Mouse (Mus musculus): ENCODE measurements around the gene Cdkn2aip. TPM values are rescaled to one million over a fixed set of nuclear protein-coding genes. Genes with fewer than 3 reads are reported as not detected.

Cdkn2aip gene
- polyA plus RNA-seq, 1 experiment from 2014 or later = 45.4 TPM

DNA sequence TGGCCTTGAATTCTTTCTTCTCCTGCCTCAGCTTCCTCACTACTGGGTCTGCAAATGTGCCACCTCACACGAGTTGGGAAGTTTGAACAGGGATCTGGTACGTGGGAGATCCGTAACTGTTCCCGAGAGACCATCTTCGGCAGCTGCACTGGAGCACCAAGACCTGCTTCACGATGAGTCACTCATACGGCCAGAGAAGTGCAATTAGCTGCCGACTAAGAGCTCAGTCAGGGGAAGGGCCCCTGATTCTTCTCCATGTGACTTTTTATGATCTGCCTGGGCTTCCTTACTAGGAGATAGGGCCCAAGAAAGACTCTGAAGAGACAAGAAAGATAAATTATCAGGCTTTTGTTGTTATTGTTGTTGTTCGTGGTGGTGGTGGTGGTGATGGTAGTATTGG, 31.1 kb upstream of the Cdkn2aip start:
- no peaks in the 10 kb centered on the region for H3K36me3 ChIP-seq (ENCODE audit: control insufficient read depth, insufficient read depth, low read length)
- H3K27ac ChIP-seq (ENCODE audit: low read depth, low read length) = no peak overlapping the region
- DNase-seq (ENCODE audit: low spot score) (no peak), ATAC-seq (no peak)
- H3K4me1 ChIP-seq (ENCODE audit: control insufficient read depth, insufficient read depth, low read length) = no peaks in the 10 kb centered on the region
- H3K4me3 ChIP-seq (ENCODE audit: low read depth, low read length) = no peak overlapping the region
- no peak overlapping the region for H3K4me2 ChIP-seq (ENCODE audit: low read length)
- no peaks in the 10 kb centered on the region for H3K9me3 ChIP-seq (replicated peaks; ENCODE audit: control insufficient read depth, low read length)
- H3K9ac ChIP-seq (ENCODE audit: low read length) = no peak overlapping the region
- WGBS = 87% methylated on average over 9 of the region's 9 CpGs
- no peaks in the 10 kb centered on the region for H3K27me3 ChIP-seq (replicated peaks; ENCODE audit: control insufficient read depth, insufficient read depth, low read length)

DNA sequence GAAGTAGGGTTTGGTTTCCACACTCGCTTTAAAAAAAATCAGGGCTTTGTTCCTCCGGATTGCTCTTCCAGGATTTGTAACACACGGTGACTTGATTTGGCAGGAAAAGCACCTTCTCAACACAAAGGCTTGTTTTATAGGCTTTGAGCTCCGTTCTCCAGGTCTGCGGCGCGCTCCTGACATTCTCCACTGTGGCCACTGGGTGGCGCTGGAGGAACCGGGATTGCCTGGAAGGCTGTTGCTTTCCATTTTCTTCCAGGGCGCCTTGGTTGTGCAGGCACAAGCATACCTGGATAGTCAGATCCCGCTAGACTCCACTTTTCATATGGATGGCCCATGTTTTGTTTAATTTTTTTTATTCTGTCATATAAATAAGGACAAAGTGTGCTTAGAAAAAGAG, 29.7 kb upstream of the Cdkn2aip start:
- H3K4me1 ChIP-seq (ENCODE audit: control insufficient read depth, insufficient read depth, low read length) = no peaks in the 10 kb centered on the region
- H3K4me2 ChIP-seq (ENCODE audit: low read length) = no peak overlapping the region
- DNase-seq (ENCODE audit: low spot score) (peak; percentile 87), ATAC-seq (peak; percentile 84)
- H3K27me3 ChIP-seq (replicated peaks; ENCODE audit: control insufficient read depth, insufficient read depth, low read length) = no peaks in the 10 kb centered on the region
- H3K9me3 ChIP-seq (replicated peaks; ENCODE audit: control insufficient read depth, low read length) = no peaks in the 10 kb centered on the region
- 9% methylated on average over 11 of the region's 11 CpGs for WGBS
- H3K36me3 ChIP-seq (ENCODE audit: control insufficient read depth, insufficient read depth, low read length) = no peaks in the 10 kb centered on the region
- no peak overlapping the region for H3K4me3 ChIP-seq (ENCODE audit: low read depth, low read length)
- H3K27ac ChIP-seq (ENCODE audit: low read depth, low read length) = no peak overlapping the region
- H3K9ac ChIP-seq (ENCODE audit: low read length) = no peak overlapping the region

DNA sequence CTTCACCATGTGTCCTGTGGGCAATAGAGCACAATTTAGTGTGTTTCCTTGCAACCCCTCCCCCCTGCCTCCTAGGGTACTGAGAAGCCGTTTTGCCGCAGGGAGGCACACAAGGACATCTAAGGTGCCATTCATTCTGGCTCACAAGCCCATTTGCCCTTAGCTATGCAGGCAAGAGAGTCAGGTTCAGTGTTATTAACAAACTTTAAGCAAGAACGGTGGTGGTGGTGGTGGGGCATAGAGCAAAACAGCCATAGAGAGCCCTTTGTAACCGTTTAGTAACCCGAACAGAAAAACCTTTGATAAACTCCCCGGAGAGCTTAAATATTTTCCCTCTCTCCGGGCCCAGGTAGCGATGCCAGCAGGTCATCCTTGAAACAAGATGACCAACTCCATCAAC, 29.3 kb upstream of the Cdkn2aip start:
- H3K9me3 ChIP-seq (replicated peaks; ENCODE audit: control insufficient read depth, low read length) = no peaks in the 10 kb centered on the region
- H3K27me3 ChIP-seq (replicated peaks; ENCODE audit: control insufficient read depth, insufficient read depth, low read length) = no peaks in the 10 kb centered on the region
- no peak overlapping the region for H3K27ac ChIP-seq (ENCODE audit: low read depth, low read length)
- DNase-seq (ENCODE audit: low spot score) = no peak
- H3K4me3 ChIP-seq (ENCODE audit: low read depth, low read length) = no peak overlapping the region
- H3K9ac ChIP-seq (ENCODE audit: low read length) = no peak overlapping the region
- 40% methylated on average over 8 of the region's 8 CpGs for WGBS
- no peaks in the 10 kb centered on the region for H3K36me3 ChIP-seq (ENCODE audit: control insufficient read depth, insufficient read depth, low read length)
- peak; percentile 4; the same call in 1 of the 2 replicates for ATAC-seq
- H3K4me2 ChIP-seq (ENCODE audit: low read length) = no peak overlapping the region
- no peaks in the 10 kb centered on the region for H3K4me1 ChIP-seq (ENCODE audit: control insufficient read depth, insufficient read depth, low read length)

- Histone ChIP-seq H3K36me3 (ENCODE audit: control insufficient read depth, insufficient read depth, low read length) (no peaks in the 10 kb centered on the region), H3K4me1 (ENCODE audit: control insufficient read depth, insufficient read depth, low read length) (no peaks in the 10 kb centered on the region), H3K27ac (ENCODE audit: low read depth, low read length) (no peak overlapping the region), H3K9me3 (replicated peaks; ENCODE audit: control insufficient read depth, low read length) (no peaks in the 10 kb centered on the region), H3K4me3 (ENCODE audit: low read depth, low read length) (no peak overlapping the region), H3K4me2 (ENCODE audit: low read length) (no peak overlapping the region), H3K27me3 (replicated peaks; ENCODE audit: control insufficient read depth, insufficient read depth, low read length) (no peaks in the 10 kb centered on the region), H3K9ac (ENCODE audit: low read length) (no peak overlapping the region)
- ATAC-seq = no peak
- DNase-seq (ENCODE audit: low spot score) = no peak
- WGBS = 82% methylated on average over 7 of the region's 7 CpGs
Measured at GRCm38 (mm10) chr8:47742372-47742771, 28.6 kb upstream of the Cdkn2aip start.

- WGBS = 65% methylated on average over 7 of the region's 7 CpGs
- H3K36me3 ChIP-seq (ENCODE audit: control insufficient read depth, insufficient read depth, low read length) = no peaks in the 10 kb centered on the region
- ATAC-seq = 0 out of 2 replicates have a peak, but pooled peaks have one; percentile 20
- no peaks in the 10 kb centered on the region for H3K27me3 ChIP-seq (replicated peaks; ENCODE audit: control insufficient read depth, insufficient read depth, low read length)
- H3K4me1 ChIP-seq (ENCODE audit: control insufficient read depth, insufficient read depth, low read length) = no peaks in the 10 kb centered on the region
- no peak overlapping the region for H3K9ac ChIP-seq (ENCODE audit: low read length)
- H3K4me2 ChIP-seq (ENCODE audit: low read length) = no peak overlapping the region
- no peaks in the 10 kb centered on the region for H3K9me3 ChIP-seq (replicated peaks; ENCODE audit: control insufficient read depth, low read length)
- H3K27ac ChIP-seq (ENCODE audit: low read depth, low read length) = no peak overlapping the region
- DNase-seq (ENCODE audit: low spot score) = peak; percentile 40
- H3K4me3 ChIP-seq (ENCODE audit: low read depth, low read length) = no peak overlapping the region
Measured at GRCm38 (mm10) chr8:47737120-47737519, 23.4 kb upstream of the Cdkn2aip start.

DNA sequence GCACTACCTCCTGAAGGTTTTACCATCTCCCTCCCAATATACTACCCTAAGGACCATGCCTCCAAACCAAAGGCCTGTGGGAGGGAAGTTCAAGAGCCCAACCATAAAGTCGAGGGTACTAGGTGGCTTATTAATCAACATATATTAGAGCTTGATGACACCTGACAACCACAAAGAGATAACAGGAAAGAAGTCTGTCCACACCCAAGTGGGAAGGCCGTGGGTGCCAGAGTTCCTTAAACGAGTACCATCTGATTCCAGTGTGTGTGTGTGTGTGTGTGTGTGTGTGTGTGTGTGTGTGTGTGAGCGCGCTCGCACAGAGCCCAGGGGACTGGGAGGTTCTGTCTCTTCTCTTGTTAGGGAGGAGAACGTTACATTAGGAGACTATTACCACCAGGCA, 15.6 kb upstream of the Cdkn2aip start:
- no peaks in the 10 kb centered on the region for H3K27me3 ChIP-seq (replicated peaks; ENCODE audit: control insufficient read depth, insufficient read depth, low read length)
- no peak overlapping the region for H3K4me3 ChIP-seq (ENCODE audit: low read depth, low read length)
- no peak overlapping the region for H3K4me2 ChIP-seq (ENCODE audit: low read length)
- 86% methylated on average over 7 of the region's 7 CpGs for WGBS
- no peaks in the 10 kb centered on the region for H3K36me3 ChIP-seq (ENCODE audit: control insufficient read depth, insufficient read depth, low read length)
- H3K9ac ChIP-seq (ENCODE audit: low read length) = no peak overlapping the region
- ATAC-seq (no peak), DNase-seq (ENCODE audit: low spot score) (no peak)
- no peaks in the 10 kb centered on the region for H3K9me3 ChIP-seq (replicated peaks; ENCODE audit: control insufficient read depth, low read length)
- H3K27ac ChIP-seq (ENCODE audit: low read depth, low read length) = no peak overlapping the region
- peaks cover 2% of the 10 kb centered on the region; the same call in 1 of the 2 replicates for H3K4me1 ChIP-seq (ENCODE audit: control insufficient read depth, insufficient read depth, low read length)

GRCm38 (mm10) chr8:47726945-47727344, 13.2 kb upstream of the Cdkn2aip start:
- WGBS = 3% methylated on average over 6 of the region's 6 CpGs
- Histone ChIP-seq H3K36me3 (ENCODE audit: control insufficient read depth, insufficient read depth, low read length) (no peaks in the 10 kb centered on the region), H3K4me1 (ENCODE audit: control insufficient read depth, insufficient read depth, low read length) (peaks cover 2% of the 10 kb centered on the region; the same call in 1 of the 2 replicates), H3K27ac (ENCODE audit: low read depth, low read length) (no peak overlapping the region), H3K9ac (ENCODE audit: low read length) (no peak overlapping the region), H3K27me3 (replicated peaks; ENCODE audit: control insufficient read depth, insufficient read depth, low read length) (no peaks in the 10 kb centered on the region), H3K9me3 (replicated peaks; ENCODE audit: control insufficient read depth, low read length) (no peaks in the 10 kb centered on the region), H3K4me2 (ENCODE audit: low read length) (no peak overlapping the region), H3K4me3 (ENCODE audit: low read depth, low read length) (no peak overlapping the region)
- DNase-seq (ENCODE audit: low spot score) (peak; percentile 25), ATAC-seq (no peak; the same call in 1 of the 2 replicates)

DNA sequence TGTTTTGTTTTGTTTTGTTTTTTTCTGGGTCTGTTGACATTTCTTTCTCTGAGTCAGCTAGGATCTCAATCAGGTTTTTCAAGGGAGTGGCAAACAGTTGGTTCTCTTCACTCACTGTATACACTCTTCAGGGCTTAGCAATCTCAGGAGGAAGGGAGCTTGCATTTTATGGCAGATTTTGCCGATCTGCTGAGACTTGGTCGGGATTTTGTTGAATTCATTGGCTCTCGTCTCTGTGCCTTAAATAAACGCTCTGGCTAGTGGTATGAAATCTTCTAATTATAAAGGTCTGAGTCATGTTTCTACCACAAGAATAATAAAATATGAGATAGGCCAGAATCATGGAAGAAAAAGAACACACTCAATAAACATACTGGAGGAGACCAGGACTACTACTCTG, 7.9 kb upstream of the Cdkn2aip start:
- 79% methylated on average over 4 of the region's 4 CpGs for WGBS
- ATAC-seq (no peak), DNase-seq (ENCODE audit: low spot score) (no peak)
- Histone ChIP-seq H3K4me3 (ENCODE audit: low read depth, low read length) (no peak overlapping the region), H3K4me2 (ENCODE audit: low read length) (no peak overlapping the region), H3K9me3 (replicated peaks; ENCODE audit: control insufficient read depth, low read length) (no peaks in the 10 kb centered on the region), H3K4me1 (ENCODE audit: control insufficient read depth, insufficient read depth, low read length) (no peaks in the 10 kb centered on the region), H3K9ac (ENCODE audit: low read length) (no peak overlapping the region), H3K27me3 (replicated peaks; ENCODE audit: control insufficient read depth, insufficient read depth, low read length) (no peaks in the 10 kb centered on the region), H3K36me3 (ENCODE audit: control insufficient read depth, insufficient read depth, low read length) (no peaks in the 10 kb centered on the region), H3K27ac (ENCODE audit: low read depth, low read length) (no peak overlapping the region)

DNA sequence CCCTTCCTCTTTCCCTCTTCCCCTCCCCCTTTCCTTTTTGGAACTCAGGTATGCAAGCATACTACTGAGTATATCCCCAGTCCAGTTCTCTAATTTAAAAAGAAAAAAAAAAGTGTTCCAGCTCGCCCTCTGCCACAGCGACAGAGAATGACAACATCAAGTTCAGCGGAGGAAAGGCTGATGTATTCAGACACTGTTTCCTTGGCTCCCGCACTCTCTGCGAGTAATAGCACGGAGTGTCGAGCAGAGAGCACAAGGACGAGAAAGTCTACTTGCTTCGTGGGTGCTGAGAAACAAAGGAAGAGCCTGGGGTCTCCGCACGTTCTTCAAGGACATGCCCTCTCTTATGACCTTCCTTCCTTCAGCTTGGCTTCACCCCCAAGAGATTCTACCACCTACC, 4.9 kb upstream of the Cdkn2aip start:
- Histone ChIP-seq H3K27ac (ENCODE audit: low read depth, low read length) (no peak overlapping the region), H3K4me1 (ENCODE audit: control insufficient read depth, insufficient read depth, low read length) (no peaks in the 10 kb centered on the region), H3K27me3 (replicated peaks; ENCODE audit: control insufficient read depth, insufficient read depth, low read length) (no peaks in the 10 kb centered on the region), H3K4me3 (ENCODE audit: low read depth, low read length) (no peak overlapping the region), H3K36me3 (ENCODE audit: control insufficient read depth, insufficient read depth, low read length) (no peaks in the 10 kb centered on the region), H3K9me3 (replicated peaks; ENCODE audit: control insufficient read depth, low read length) (no peaks in the 10 kb centered on the region), H3K4me2 (ENCODE audit: low read length) (no peak overlapping the region), H3K9ac (ENCODE audit: low read length) (no peak overlapping the region)
- WGBS = 35% methylated on average over 11 of the region's 11 CpGs
- no peak for ATAC-seq
- peak; percentile 13 for DNase-seq (ENCODE audit: low spot score)
